Mouse (Mus musculus): ENCODE data around the gene Gm45140. TPM values are rescaled to one million over a fixed set of nuclear protein-coding genes. Genes with fewer than 3 reads are reported as not detected.

Gene Gm45140
- polyA plus RNA-seq, 1 experiment = 8.9 TPM

DNA sequence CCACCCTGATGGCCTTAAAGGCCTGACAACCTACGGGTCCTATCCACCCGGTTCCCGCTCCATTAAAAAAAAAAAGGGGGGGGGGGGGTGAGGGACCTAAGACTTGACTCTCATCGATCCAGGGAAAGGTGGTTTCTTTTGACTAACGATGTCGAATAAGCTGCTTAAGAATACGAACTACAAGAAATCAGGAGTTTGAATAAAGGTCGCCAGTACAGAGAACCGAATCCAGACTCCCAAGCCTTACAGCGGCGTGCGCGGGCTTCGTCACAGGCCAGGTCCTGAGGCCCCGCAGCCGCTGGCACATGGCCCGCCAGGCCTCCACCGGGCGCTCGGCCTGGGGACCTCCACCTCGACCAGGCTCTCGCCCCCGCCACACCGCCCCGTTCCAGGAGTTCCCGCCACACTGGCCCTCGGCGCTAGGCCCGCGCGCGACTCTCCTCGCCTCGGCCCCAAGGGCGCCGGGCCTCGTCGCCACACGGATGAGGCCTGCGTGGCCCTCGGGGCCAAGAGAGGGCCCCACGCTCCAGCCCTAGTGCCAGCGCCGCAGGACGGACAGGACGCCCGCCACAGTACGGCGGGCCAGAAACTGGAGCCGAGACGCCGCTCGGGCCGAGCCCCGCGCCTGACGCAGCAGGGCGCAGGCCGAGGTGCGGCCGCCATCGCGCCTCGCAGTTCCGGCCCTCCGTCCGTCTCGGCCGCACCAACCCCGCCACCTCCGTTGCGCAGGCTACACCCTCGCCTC is 14.7 kb upstream of the Gm45140 start:
- Histone ChIP-seq H3K27ac (ENCODE audit: insufficient read depth, low read length) (peak overlapping the region; percentile 81), H3K4me1 (ENCODE audit: control insufficient read depth, insufficient read depth, low read length) (peaks cover 14% of the 10 kb centered on the region), H3K4me3 (ENCODE audit: insufficient read depth, low read length) (peak overlapping the region; percentile 71)
- TF ChIP-seq CTCF (IDR thresholded peaks at IDR 0.05; ENCODE audit: borderline replicate concordance, insufficient read depth, low read length) (no peak), POLR2A (IDR thresholded peaks at IDR 0.05; ENCODE audit: low read depth, low read length) (0 out of 2 replicates have a peak, but pooled peaks have one; percentile 1)

DNA sequence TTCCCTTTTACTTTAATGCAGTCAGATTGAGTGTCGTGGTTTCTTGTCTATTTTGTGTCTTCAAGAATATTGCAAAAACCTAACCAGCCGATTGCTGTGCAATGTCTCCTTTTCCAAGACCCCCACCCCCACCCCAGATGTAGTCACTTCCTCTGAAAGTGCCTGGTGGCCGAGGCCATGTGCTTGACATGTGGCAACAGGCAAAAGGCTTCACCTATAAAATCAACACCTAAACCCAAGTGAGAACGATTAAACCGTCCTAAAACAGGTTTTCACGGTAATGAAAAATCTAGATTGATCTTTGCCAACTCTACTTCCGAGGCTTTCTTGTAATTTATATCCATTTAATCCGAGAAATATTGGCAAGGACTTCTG is 14.2 kb upstream of the Gm45140 start:
- 0 out of 2 replicates have a peak, but pooled peaks have one; percentile 9 for TF ChIP-seq POLR2A (IDR thresholded peaks at IDR 0.05; ENCODE audit: low read depth, low read length)
- TF ChIP-seq CTCF (IDR thresholded peaks at IDR 0.05; ENCODE audit: borderline replicate concordance, insufficient read depth, low read length) = no peak
- Histone ChIP-seq H3K4me3 (ENCODE audit: insufficient read depth, low read length) (peak overlapping the region; percentile 71), H3K4me1 (ENCODE audit: control insufficient read depth, insufficient read depth, low read length) (peaks cover 14% of the 10 kb centered on the region), H3K27ac (ENCODE audit: insufficient read depth, low read length) (peak overlapping the region; percentile 81)

DNA sequence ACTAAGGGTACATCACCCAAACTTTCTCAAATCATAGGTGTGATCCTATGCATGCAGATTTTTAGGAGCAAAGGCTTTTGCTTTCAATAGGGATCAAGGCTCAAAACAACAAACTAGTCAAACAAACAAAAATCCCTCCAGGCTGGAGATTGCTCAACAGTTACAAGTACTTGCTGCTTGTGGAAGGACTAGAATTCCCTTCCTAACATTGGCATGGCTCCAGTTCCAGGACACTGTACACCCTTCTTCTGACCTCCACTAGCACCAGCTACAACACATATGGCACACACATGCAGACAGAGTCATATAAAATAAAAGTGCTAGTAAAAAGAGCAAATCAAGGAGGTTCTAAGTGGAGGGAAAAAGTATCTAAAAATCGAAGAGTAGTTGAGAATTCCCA is 11.2 kb upstream of the Gm45140 start:
- peak overlapping the region; percentile 31 for H3K4me3 ChIP-seq (ENCODE audit: insufficient read depth, low read length)
- TF ChIP-seq POLR2A (IDR thresholded peaks at IDR 0.05; ENCODE audit: low read depth, low read length) = no peak
- no peak overlapping the region for H3K27ac ChIP-seq (ENCODE audit: insufficient read depth, low read length)
- peaks cover 6% of the 10 kb centered on the region for H3K4me1 ChIP-seq (ENCODE audit: control insufficient read depth, insufficient read depth, low read length)

DNA sequence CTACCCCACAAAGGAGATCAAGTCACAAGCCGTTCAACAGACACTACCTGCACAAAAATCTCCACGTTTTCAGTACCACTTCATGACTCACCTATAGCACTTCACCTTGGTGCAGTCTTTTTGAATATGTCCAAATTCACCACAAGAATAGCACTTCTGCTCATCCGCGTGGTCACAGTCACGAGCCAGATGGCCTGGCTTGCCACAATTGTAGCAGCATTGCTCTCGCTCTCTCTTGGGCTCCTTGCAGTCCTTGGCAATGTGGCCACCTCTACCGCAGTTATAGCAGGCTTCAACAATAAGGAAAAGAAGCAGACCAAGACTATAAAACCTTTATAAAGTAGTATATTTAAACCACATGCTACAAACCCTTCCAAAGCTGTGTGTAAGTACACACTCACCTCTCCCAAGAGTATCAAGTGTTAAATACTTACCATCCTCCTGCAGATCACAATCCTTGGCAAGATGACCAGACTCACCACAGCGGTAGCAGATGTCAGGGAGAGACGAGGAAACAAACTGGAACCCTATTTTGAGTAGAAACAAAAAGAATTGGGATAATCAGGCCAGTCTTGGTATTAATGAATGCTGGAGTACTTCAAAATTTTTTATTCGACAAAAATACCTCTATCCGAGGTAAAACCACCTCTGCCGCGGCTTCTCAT is 9.6 kb upstream of the Gm45140 start:
- TF ChIP-seq CTCF (IDR thresholded peaks at IDR 0.05; ENCODE audit: borderline replicate concordance, insufficient read depth, low read length) (no peak), POLR2A (IDR thresholded peaks at IDR 0.05; ENCODE audit: low read depth, low read length) (no peak)

DNA sequence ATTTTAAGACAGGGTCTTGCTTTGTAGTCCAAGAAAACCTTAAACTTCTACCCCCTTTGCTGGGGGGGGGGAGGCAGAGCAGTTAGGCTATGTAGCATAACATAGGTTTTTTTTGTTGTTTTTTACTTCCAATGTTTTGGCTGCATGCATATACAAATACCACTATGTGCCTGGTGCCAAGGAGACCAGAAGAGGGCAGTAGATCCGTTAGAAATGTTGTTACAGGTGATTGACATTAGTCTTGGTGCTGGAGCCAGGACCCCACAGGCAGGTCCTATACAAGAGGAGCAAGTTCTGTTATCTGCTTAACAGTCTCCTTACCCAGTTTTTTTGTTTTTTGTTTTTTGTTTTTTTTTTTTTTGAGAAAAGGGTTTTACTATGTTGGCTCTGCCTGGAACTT is 6.7 kb upstream of the Gm45140 start:
- TF ChIP-seq POLR2A (IDR thresholded peaks at IDR 0.05; ENCODE audit: low read depth, low read length) (no peak), CTCF (IDR thresholded peaks at IDR 0.05; ENCODE audit: borderline replicate concordance, insufficient read depth, low read length) (no peak)
- no peak overlapping the region for H3K27ac ChIP-seq (ENCODE audit: insufficient read depth, low read length)
- peaks cover 3% of the 10 kb centered on the region for H3K4me1 ChIP-seq (ENCODE audit: control insufficient read depth, insufficient read depth, low read length)
- no peak overlapping the region for H3K4me3 ChIP-seq (ENCODE audit: insufficient read depth, low read length)

More for the DNA sequence above, 9.6 kb upstream of the Gm45140 start:
- Histone ChIP-seq H3K4me3 (ENCODE audit: insufficient read depth, low read length) (no peak overlapping the region), H3K4me1 (ENCODE audit: control insufficient read depth, insufficient read depth, low read length) (peaks cover 6% of the 10 kb centered on the region), H3K27ac (ENCODE audit: insufficient read depth, low read length) (no peak overlapping the region)

DNA sequence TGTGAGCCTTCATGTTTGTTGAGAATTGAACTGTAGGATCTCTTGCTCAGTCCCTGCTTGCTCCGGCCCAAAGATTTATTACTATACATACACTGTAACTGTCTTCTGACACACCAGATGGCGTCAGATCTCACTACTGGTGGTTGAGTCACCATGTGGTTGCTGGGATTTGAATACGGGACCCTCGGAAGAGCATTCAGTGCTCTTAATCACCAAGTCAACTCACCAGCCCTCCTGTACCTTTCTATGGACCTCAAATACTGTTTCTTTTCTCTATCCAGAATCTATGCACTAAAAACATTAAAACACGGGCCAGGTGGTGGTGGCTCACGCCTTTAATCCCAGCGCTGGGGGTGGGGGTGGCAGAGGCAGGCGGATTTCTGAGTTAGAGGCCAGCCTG is 6.0 kb upstream of the Gm45140 start:
- no peak overlapping the region for H3K4me3 ChIP-seq (ENCODE audit: insufficient read depth, low read length)
- H3K4me1 ChIP-seq (ENCODE audit: control insufficient read depth, insufficient read depth, low read length) = no peaks in the 10 kb centered on the region
- TF ChIP-seq CTCF (IDR thresholded peaks at IDR 0.05; ENCODE audit: borderline replicate concordance, insufficient read depth, low read length) = no peak
- TF ChIP-seq POLR2A (IDR thresholded peaks at IDR 0.05; ENCODE audit: low read depth, low read length) = no peak
- H3K27ac ChIP-seq (ENCODE audit: insufficient read depth, low read length) = no peak overlapping the region

DNA sequence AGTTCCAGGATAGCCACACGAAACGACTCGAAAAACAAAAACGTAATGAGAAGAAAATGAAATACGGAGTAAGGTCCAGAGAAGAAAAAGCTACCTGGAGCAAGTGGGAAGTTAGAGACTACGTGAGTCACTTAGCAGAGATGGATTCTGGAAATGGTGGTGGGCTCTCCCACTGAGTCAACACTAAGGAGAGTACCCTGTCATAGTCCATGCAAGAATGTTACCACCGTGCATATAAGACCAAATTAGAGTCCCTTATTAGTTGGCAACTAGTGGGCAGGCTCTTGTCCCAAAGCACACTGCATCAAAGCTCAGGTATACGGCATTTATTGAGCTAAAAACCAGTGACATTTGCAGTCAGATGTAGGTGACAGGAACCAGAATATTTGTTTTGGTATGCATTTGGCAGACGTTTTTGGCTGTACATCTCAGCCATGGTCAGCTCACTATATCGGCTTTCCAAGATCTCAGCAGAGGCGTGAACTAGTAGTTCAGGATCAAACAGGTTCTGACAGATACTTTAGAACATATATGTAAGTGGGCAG is 4.3 kb upstream of the Gm45140 start:
- H3K4me3 ChIP-seq (ENCODE audit: insufficient read depth, low read length) = no peak overlapping the region

DNA sequence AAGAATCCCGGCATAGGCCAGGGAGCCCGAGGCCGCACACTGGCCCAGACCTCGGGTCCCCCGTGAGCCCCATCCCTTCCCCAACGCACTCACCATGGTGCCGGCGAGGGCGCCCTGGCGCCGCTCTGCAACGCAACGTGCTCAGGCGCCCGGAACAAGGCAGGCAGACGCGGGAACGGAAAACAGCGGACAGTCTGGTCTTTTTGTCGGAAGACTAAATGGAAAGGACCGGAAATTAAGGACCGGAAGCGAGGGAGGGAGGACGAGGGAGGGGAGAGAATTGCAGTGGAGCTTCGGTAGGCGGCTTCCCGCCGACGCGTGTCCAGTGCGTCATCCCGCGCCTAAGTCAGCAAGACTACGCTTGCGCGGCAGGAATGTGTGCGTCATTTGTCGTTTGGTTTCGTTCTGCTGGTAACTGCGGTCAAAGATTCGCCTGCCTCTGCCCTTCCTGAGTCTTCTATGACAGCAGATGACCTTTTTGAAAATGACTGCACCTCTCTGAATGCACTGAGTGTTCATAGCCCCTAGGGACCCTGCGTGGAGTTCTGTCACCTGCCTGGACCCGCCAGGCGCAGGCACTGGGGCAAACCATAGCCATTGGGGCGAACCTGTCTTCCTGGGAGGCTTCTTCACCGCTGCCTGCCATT is 3.1 kb upstream of the Gm45140 start, which contains the start of gene Isy1:
TSS of gene Isy1 (minus strand) at position 248 of the 647 bp plus-strand sequence.
- Histone ChIP-seq H3K27ac (ENCODE audit: insufficient read depth, low read length) (peak within 1 kb of the TSS; percentile 67), H3K4me1 (ENCODE audit: control insufficient read depth, insufficient read depth, low read length) (no peaks in the 10 kb centered on the region), H3K4me3 (ENCODE audit: insufficient read depth, low read length) (peak within 1 kb of the TSS; percentile 88)
- TF ChIP-seq CTCF (IDR thresholded peaks at IDR 0.05; ENCODE audit: borderline replicate concordance, insufficient read depth, low read length) (no peak), POLR2A (IDR thresholded peaks at IDR 0.05; ENCODE audit: low read depth, low read length) (peak; percentile 69)

More for the DNA sequence above, 4.3 kb upstream of the Gm45140 start:
- TF ChIP-seq POLR2A (IDR thresholded peaks at IDR 0.05; ENCODE audit: low read depth, low read length) (no peak), CTCF (IDR thresholded peaks at IDR 0.05; ENCODE audit: borderline replicate concordance, insufficient read depth, low read length) (no peak)
- H3K27ac ChIP-seq (ENCODE audit: insufficient read depth, low read length) = peak overlapping the region; percentile 24; the same call in 1 of the 2 replicates
- H3K4me1 ChIP-seq (ENCODE audit: control insufficient read depth, insufficient read depth, low read length) = no peaks in the 10 kb centered on the region

DNA sequence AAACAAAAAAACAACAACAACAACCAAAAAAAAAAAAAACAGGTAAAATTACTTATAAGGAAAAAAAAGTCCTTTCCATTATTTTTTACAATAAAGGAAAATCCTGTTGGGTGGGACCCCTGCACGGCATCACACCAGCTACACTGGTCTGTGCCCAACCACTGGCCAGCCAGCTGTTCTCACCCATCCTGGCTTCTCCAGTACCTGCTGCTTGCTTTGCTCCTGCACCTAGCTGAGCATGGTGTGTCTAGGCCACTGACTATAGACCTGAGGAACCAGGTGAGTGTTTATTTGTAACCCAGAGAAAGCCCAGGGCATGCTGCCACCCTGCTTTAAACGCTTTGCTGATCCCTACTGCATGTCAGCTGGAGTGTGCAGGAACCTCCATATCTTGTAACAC is 15.2 kb downstream of the Gm45140 start:
- TF ChIP-seq CTCF (IDR thresholded peaks at IDR 0.05; ENCODE audit: borderline replicate concordance, insufficient read depth, low read length) (no peak), POLR2A (IDR thresholded peaks at IDR 0.05; ENCODE audit: low read depth, low read length) (no peak)
- no peaks in the 10 kb centered on the region for H3K4me1 ChIP-seq (ENCODE audit: control insufficient read depth, insufficient read depth, low read length)
- no peak overlapping the region for H3K4me3 ChIP-seq (ENCODE audit: insufficient read depth, low read length)
- no peak overlapping the region for H3K27ac ChIP-seq (ENCODE audit: insufficient read depth, low read length)

Measured in embryonic fibroblast, embryonic 13.5 days (primary cell).